Comparison of ENCODE assay signal across 9 mouse cellular contexts in genomic region chr19:11768163-11768562, GRCm38 (mm10). TPM values are rescaled to one million over a fixed set of nuclear protein-coding genes. Genes with fewer than 3 reads are reported as not detected.
A peak's percentile ranks its signal among the peaks of the same experiment; 100 is the strongest.
DNase-seq lines count a peak whose midpoint lies in the region; ATAC-seq and TF ChIP-seq lines count a peak whose summit lies in the region.
"Had no signal": no experiment of that assay in that cellular context is flagged by ENCODE, and none has a peak within 500 bp of the region (broad histone marks: within the 10 kb centered on the region; RNA-seq: fewer than 3 reads in every experiment).

No protein-coding gene starts in this region.

- H3K4me3 ChIP-seq in forebrain, embryonic 14.5 days (ENCODE audit: low read depth, low read length), result no peak overlapping the region
- H3K4me3 ChIP-seq in forebrain, embryonic 16.5 days (replicated peaks; ENCODE audit: low read length), result no peak overlapping the region
- H3K4me3 ChIP-seq in midbrain, postnatal 0 days (ENCODE audit: low read depth, low read length), result no peak overlapping the region
- H3K4me3 ChIP-seq in midbrain, embryonic 11.5 days (ENCODE audit: low read depth, low read length), result no peak overlapping the region
- no peak overlapping the region for H3K4me3 ChIP-seq in forebrain, embryonic 11.5 days (ENCODE audit: low read depth, low read length)

- TF ChIP-seq CTCF in midbrain, postnatal 0 days (IDR thresholded peaks at IDR 0.05), result peak; percentile 87

- no peaks in the 10 kb centered on the region for H3K27me3 ChIP-seq in forebrain, embryonic 14.5 days (replicated peaks; ENCODE audit: control insufficient read depth, insufficient read depth, low read length)
- H3K27me3 ChIP-seq in forebrain, embryonic 16.5 days (replicated peaks; ENCODE audit: control insufficient read depth, insufficient read depth, low read length), result no peaks in the 10 kb centered on the region
- H3K27me3 ChIP-seq in midbrain, postnatal 0 days (ENCODE audit: insufficient read depth, low read length), result no peaks in the 10 kb centered on the region
- no peaks in the 10 kb centered on the region for H3K27me3 ChIP-seq in midbrain, embryonic 11.5 days (ENCODE audit: control insufficient read depth, insufficient read depth, low read length)
- H3K27me3 ChIP-seq in forebrain, embryonic 11.5 days (ENCODE audit: control insufficient read depth, insufficient read depth, low read length), result no peaks in the 10 kb centered on the region

- H3K36me3 ChIP-seq in forebrain, embryonic 14.5 days (ENCODE audit: control insufficient read depth, insufficient read depth, low read length), result 0 out of 2 replicates have a peak, but pooled peaks cover 11% of the 10 kb centered on the region
- H3K36me3 ChIP-seq in forebrain, embryonic 16.5 days (ENCODE audit: control insufficient read depth, insufficient read depth), result peaks cover 4% of the 10 kb centered on the region
- H3K36me3 ChIP-seq in midbrain, postnatal 0 days (ENCODE audit: insufficient read depth, low read length), result no peaks in the 10 kb centered on the region
- no peaks in the 10 kb centered on the region for H3K36me3 ChIP-seq in midbrain, embryonic 11.5 days (ENCODE audit: control insufficient read depth, insufficient read depth, low read length)
- H3K36me3 ChIP-seq in forebrain, embryonic 11.5 days (ENCODE audit: control insufficient read depth, insufficient read depth, low read length), result no peaks in the 10 kb centered on the region

- no peak overlapping the region for H3K27ac ChIP-seq in forebrain, embryonic 14.5 days (ENCODE audit: low read depth, low read length)
- H3K27ac ChIP-seq in forebrain, embryonic 16.5 days (ENCODE audit: low read length), result no peak overlapping the region
- H3K27ac ChIP-seq in midbrain, postnatal 0 days (ENCODE audit: low read depth, low read length), result no peak overlapping the region
- no peak overlapping the region for H3K27ac ChIP-seq in midbrain, embryonic 11.5 days (ENCODE audit: low read depth, low read length)
- no peak overlapping the region for H3K27ac ChIP-seq in forebrain, embryonic 11.5 days (ENCODE audit: low read depth, low read length)

- WGBS in forebrain, embryonic 14.5 days, result 17% methylated on average over 3 of the region's 3 CpGs
- 17% methylated on average over 3 of the region's 3 CpGs for WGBS in forebrain, embryonic 16.5 days
- WGBS in midbrain, postnatal 0 days, result 6% methylated on average over 3 of the region's 3 CpGs
- WGBS in midbrain, embryonic 11.5 days, result 12% methylated on average over 3 of the region's 3 CpGs
- WGBS in forebrain, embryonic 11.5 days, result 18% methylated on average over 3 of the region's 3 CpGs

- H3K9ac ChIP-seq in forebrain, embryonic 14.5 days (ENCODE audit: low read length), result no peak overlapping the region
- H3K9ac ChIP-seq in forebrain, embryonic 16.5 days (replicated peaks; ENCODE audit: low read depth, low read length), result no peak overlapping the region
- no peak overlapping the region for H3K9ac ChIP-seq in midbrain, postnatal 0 days (replicated peaks; ENCODE audit: low read length, poor library complexity, severe bottlenecking)
- H3K9ac ChIP-seq in midbrain, embryonic 11.5 days (ENCODE audit: low read length), result no peak overlapping the region
- H3K9ac ChIP-seq in forebrain, embryonic 11.5 days (ENCODE audit: low read length), result no peak overlapping the region

- ATAC-seq in forebrain, embryonic 14.5 days, result no peak
- ATAC-seq in forebrain, embryonic 16.5 days, result no peak
- no peak for ATAC-seq in midbrain, postnatal 0 days (ENCODE audit: low FRiP score)
- no peak for ATAC-seq in midbrain, embryonic 11.5 days (ENCODE audit: low FRiP score)
- ATAC-seq in forebrain, embryonic 11.5 days (replicated peaks; ENCODE audit: low FRiP score), result no peak

- peak; percentile 60 for DNase-seq in forebrain, embryonic 14.5 days (ENCODE audit: low spot score)
- peak; percentile 78 for DNase-seq in midbrain, postnatal 0 days (ENCODE audit: low spot score)
- no peak for DNase-seq in midbrain, embryonic 11.5 days (ENCODE audit: low spot score, missing footprints)
- DNase-seq in c-Kit-positive CD71-positive TER-119-positive erythroid progenitor cells, embryonic 14.5 days (ENCODE audit: low spot score), result peak; percentile 53
- peak; percentile 28 for DNase-seq in lung, postnatal 14 days
- no peak for DNase-seq in forebrain, embryonic 11.5 days (ENCODE audit: low spot score)
- no peak for DNase-seq in urinary bladder, postnatal 4 days (ENCODE audit: low spot score in 2 of 2)

- peaks cover 8% of the 10 kb centered on the region for H3K4me1 ChIP-seq in forebrain, embryonic 14.5 days (ENCODE audit: control insufficient read depth, insufficient read depth, low read length)
- peaks cover 10% of the 10 kb centered on the region for H3K4me1 ChIP-seq in forebrain, embryonic 16.5 days (replicated peaks; ENCODE audit: control insufficient read depth, insufficient read depth, low read length)
- no peaks in the 10 kb centered on the region for H3K4me1 ChIP-seq in midbrain, postnatal 0 days (ENCODE audit: insufficient read depth, low read length)
- H3K4me1 ChIP-seq in midbrain, embryonic 11.5 days (ENCODE audit: control insufficient read depth, insufficient read depth, low read length), result peaks cover 4% of the 10 kb centered on the region
- 0 out of 2 replicates have a peak, but pooled peaks cover 1% of the 10 kb centered on the region for H3K4me1 ChIP-seq in forebrain, embryonic 11.5 days (replicated peaks; ENCODE audit: control insufficient read depth, insufficient read depth, low read length)

- no peaks in the 10 kb centered on the region for H3K9me3 ChIP-seq in forebrain, embryonic 14.5 days (replicated peaks; ENCODE audit: control insufficient read depth, low read length)
- no peaks in the 10 kb centered on the region for H3K9me3 ChIP-seq in forebrain, embryonic 16.5 days (ENCODE audit: control insufficient read depth, low read length)
- H3K9me3 ChIP-seq in midbrain, postnatal 0 days (ENCODE audit: low read length), result no peaks in the 10 kb centered on the region
- no peaks in the 10 kb centered on the region for H3K9me3 ChIP-seq in midbrain, embryonic 11.5 days (ENCODE audit: control insufficient read depth, low read length)
- H3K9me3 ChIP-seq in forebrain, embryonic 11.5 days (ENCODE audit: control insufficient read depth, low read length), result no peaks in the 10 kb centered on the region

- H3K4me2 ChIP-seq in forebrain, embryonic 14.5 days (ENCODE audit: low read length), result no peak overlapping the region
- H3K4me2 ChIP-seq in forebrain, embryonic 16.5 days (ENCODE audit: low read length), result no peak overlapping the region
- H3K4me2 ChIP-seq in midbrain, postnatal 0 days (ENCODE audit: low read depth, low read length, poor library complexity, severe bottlenecking), result no peak overlapping the region
- no peak overlapping the region for H3K4me2 ChIP-seq in midbrain, embryonic 11.5 days
- H3K4me2 ChIP-seq in forebrain, embryonic 11.5 days (ENCODE audit: low read depth, low read length, severe bottlenecking), result no peak overlapping the region

RNA-seq across cellular contexts. Expression of gene Mrpl16, which starts 2.0 kb away (rescaled TPM):
- polyA plus RNA-seq in forebrain, embryonic 14.5 days (2014; fragmentation: Nextera tagmentation; extraction: Ambion mirVana), result 48.6 and 52.0 TPM in 2 replicates
- 39.7 and 42.4 TPM in 2 replicates for polyA plus RNA-seq in forebrain, embryonic 16.5 days (2015; fragmentation: Nextera tagmentation; extraction: Ambion mirVana)
- total RNA-seq in midbrain, postnatal 0 days (2014; rRNA removed), result 15.6 and 22.8 TPM in 2 replicates
- 52.3 and 53.0 TPM in 2 replicates for polyA plus RNA-seq in midbrain, postnatal 0 days (2015; fragmentation: Nextera tagmentation; extraction: Ambion mirVana)
- polyA plus RNA-seq in midbrain, embryonic 11.5 days (2014; fragmentation: Nextera tagmentation; extraction: Ambion mirVana), result 57.2 and 60.8 TPM in 2 replicates
- polyA plus RNA-seq in forebrain, embryonic 11.5 days (2014; fragmentation: Nextera tagmentation; extraction: Ambion mirVana), result 54.3 and 54.9 TPM in 2 replicates

RNA-seq across cellular contexts. Expression of gene Gif, which starts 20.8 kb away (rescaled TPM):
- polyA plus RNA-seq in forebrain, embryonic 14.5 days (2014; fragmentation: Nextera tagmentation; extraction: Ambion mirVana), result not detected in 2 replicates
- not detected in 2 replicates for polyA plus RNA-seq in forebrain, embryonic 16.5 days (2015; fragmentation: Nextera tagmentation; extraction: Ambion mirVana)
- not detected in 2 replicates for total RNA-seq in midbrain, postnatal 0 days (2014; rRNA removed)
- polyA plus RNA-seq in midbrain, postnatal 0 days (2015; fragmentation: Nextera tagmentation; extraction: Ambion mirVana), result not detected in 2 replicates
- polyA plus RNA-seq in midbrain, embryonic 11.5 days (2014; fragmentation: Nextera tagmentation; extraction: Ambion mirVana), result not detected in 2 replicates
- not detected in 2 replicates for polyA plus RNA-seq in forebrain, embryonic 11.5 days (2014; fragmentation: Nextera tagmentation; extraction: Ambion mirVana)
- total RNA-seq: left cerebral cortex, postnatal 14 days had no signal

RNA-seq across cellular contexts. Expression of gene Stx3, which starts 51.0 kb away (rescaled TPM):
- polyA plus RNA-seq in forebrain, embryonic 14.5 days (2014; fragmentation: Nextera tagmentation; extraction: Ambion mirVana), result 11.8 and 14.5 TPM in 2 replicates
- polyA plus RNA-seq in forebrain, embryonic 16.5 days (2015; fragmentation: Nextera tagmentation; extraction: Ambion mirVana), result 10.5 and 14.9 TPM in 2 replicates
- total RNA-seq in midbrain, postnatal 0 days (2014; rRNA removed), result 28.8 and 35.0 TPM in 2 replicates
- 36.6 and 37.8 TPM in 2 replicates for polyA plus RNA-seq in midbrain, postnatal 0 days (2015; fragmentation: Nextera tagmentation; extraction: Ambion mirVana)
- 19.5 and 23.1 TPM in 2 replicates for polyA plus RNA-seq in midbrain, embryonic 11.5 days (2014; fragmentation: Nextera tagmentation; extraction: Ambion mirVana)
- polyA plus RNA-seq in forebrain, embryonic 11.5 days (2014; fragmentation: Nextera tagmentation; extraction: Ambion mirVana), result 11.0 and 11.4 TPM in 2 replicates

Comparison
In these comparisons a context has a peak if more than half of its experiments do, and no peak if none do; other contexts are left out.
1. DNase-seq: peak in forebrain, embryonic 14.5 days (single experiment), midbrain, postnatal 0 days (single experiment), c-Kit-positive CD71-positive TER-119-positive erythroid progenitor cells, embryonic 14.5 days (single experiment) and lung, postnatal 14 days (single experiment); none in midbrain, embryonic 11.5 days (single experiment), forebrain, embryonic 11.5 days (single experiment) and urinary bladder, postnatal 4 days (0 of 2).